Mouse (Mus musculus): ENCODE measurements around the gene Nrg4.

DNA sequence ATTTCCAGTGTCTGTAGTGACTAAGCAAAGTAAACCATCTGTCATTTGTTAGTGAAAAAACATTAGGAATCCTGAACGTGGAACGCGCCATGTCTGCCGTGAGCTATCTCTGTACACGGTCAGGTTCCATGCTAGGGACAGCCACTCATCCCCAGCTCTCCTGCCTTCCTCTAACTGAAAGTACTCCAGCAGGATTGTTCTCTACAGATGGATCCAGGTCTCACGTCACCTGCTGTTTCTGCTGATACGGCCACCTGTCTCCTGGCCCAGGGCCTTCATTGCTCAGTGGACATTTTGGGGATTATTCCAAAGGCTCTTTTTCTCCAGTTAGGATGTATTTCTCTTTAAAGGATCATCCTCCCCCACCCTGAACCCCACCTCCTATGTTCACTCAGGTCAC lies 18.7 kb upstream of the Nrg4 start:
- TF ChIP-seq CTCF (IDR thresholded peaks at IDR 0.05; ENCODE audit: low read depth) (no peak), EP300 (IDR thresholded peaks at IDR 0.05; ENCODE audit: low read depth) (no peak)

Data from liver, embryonic 14.5 days (tissue).